Mouse (Mus musculus) neural tube, embryonic 11.5 days (tissue): ENCODE data around the gene Spsb3. TPM values are rescaled to one million over a fixed set of nuclear protein-coding genes. Genes with fewer than 3 reads are reported as not detected.

Experiments used
- ATAC-seq: fragments of 200-750 bp; cut with Nextera tagmentation; 2 replicates; pipeline ENCODE4 v1.8.0; 2017; ENCODE audit warnings: moderate number of reproducible peaks, mild to moderate bottlenecking, moderate TSS enrichment, moderate library complexity; ENCODE audit not compliant: insufficient read depth, low FRiP score, low TSS enrichment
- DNase-seq: peaks from one replicate; pipeline ENCODE4 v3.0.0-alpha.2; 2015; ENCODE audit warnings: low spot score
- H3K27ac ChIP-seq: fragments of 300-500 bp; sonication (generic); 2 replicates; pipeline ENCODE4 v1.5.1; 2014; ENCODE audit warnings: low read depth, mild to moderate bottlenecking, low read length
- H3K27me3 ChIP-seq: fragments of 300-500 bp; sonication (generic); 2 replicates; pipeline ENCODE4 v1.6.1; 2014; ENCODE audit warnings: mild to moderate bottlenecking, low read length, mixed read lengths; ENCODE audit not compliant: control insufficient read depth, insufficient read depth
- H3K36me3 ChIP-seq: fragments of 300-500 bp; sonication (generic); 2 replicates; pipeline ENCODE4 v1.6.1; 2014; ENCODE audit warnings: mild to moderate bottlenecking, low read length, moderate library complexity, mixed read lengths; ENCODE audit not compliant: control insufficient read depth, insufficient read depth
- H3K4me1 ChIP-seq: fragments of 300-500 bp; sonication (generic); 2 replicates; pipeline ENCODE4 v1.6.1; 2014; ENCODE audit warnings: low read length, mixed read lengths; ENCODE audit not compliant: control insufficient read depth, insufficient read depth
- H3K4me2 ChIP-seq: fragments of 300-500 bp; sonication (generic); 2 replicates; pipeline ENCODE4 v1.6.1; 2014; ENCODE audit warnings: low read depth, mild to moderate bottlenecking, moderate library complexity
- H3K4me3 ChIP-seq: fragments of 300-500 bp; sonication (generic); 2 replicates; pipeline ENCODE4 v1.5.1; 2014; ENCODE audit warnings: low read depth, low read length
- H3K9ac ChIP-seq: fragments of 300-500 bp; sonication (generic); 2 replicates; pipeline ENCODE4 v1.6.1; 2014; ENCODE audit warnings: mild to moderate bottlenecking, low read length
- H3K9me3 ChIP-seq: fragments of 300-500 bp; sonication (generic); 2 replicates; pipeline ENCODE4 v1.6.1; 2016; ENCODE audit warnings: low read length; ENCODE audit not compliant: control insufficient read depth
- WGBS: fragments of 180-500 bp; shearing (Covaris S2); extraction: QIAGEN DNeasy Blood & Tissue Kit; methylation state at CpG from one replicate; pipeline ENCODE4 v1.1.7; 2014; 5-methylcytosine and 5-hydroxymethylcytosine counted together
- polyA plus RNA-seq: library from polyadenylated mRNA; unstranded; fragments of >200 nt; fragmentation: Nextera tagmentation; extraction: Ambion mirVana; gene quantifications from 2 replicates; pipeline ENCODE4 v1.2.1, GENCODE M21; 2014

Spsb3 gene
- polyA plus RNA-seq, 1 experiment from 2014 or later = 49.6 TPM

GRCm38 (mm10) chr17:24850065-24850772 lies 36.2 kb upstream of the Spsb3 start, which contains the start of gene Fahd1:
TSS of gene Fahd1 (minus strand) at chr17:24850364.
- DNase-seq (peak; percentile 94), ATAC-seq (peak; percentile 100)
- Histone ChIP-seq H3K4me3 (peak within 1 kb of the TSS; percentile 64), H3K4me2 (peak within 1 kb of the TSS; percentile 81), H3K9me3 (no peaks in the 10 kb centered on the region), H3K27ac (peak within 1 kb of the TSS; percentile 83), H3K9ac (peak within 1 kb of the TSS; percentile 78), H3K36me3 (no peaks in the 10 kb centered on the region), H3K27me3 (no peaks in the 10 kb centered on the region), H3K4me1 (peaks cover 2% of the 10 kb centered on the region; the same call in 1 of the 2 replicates)
- WGBS = under 1% methylated on average over 58 of the region's 58 CpGs

DNA sequence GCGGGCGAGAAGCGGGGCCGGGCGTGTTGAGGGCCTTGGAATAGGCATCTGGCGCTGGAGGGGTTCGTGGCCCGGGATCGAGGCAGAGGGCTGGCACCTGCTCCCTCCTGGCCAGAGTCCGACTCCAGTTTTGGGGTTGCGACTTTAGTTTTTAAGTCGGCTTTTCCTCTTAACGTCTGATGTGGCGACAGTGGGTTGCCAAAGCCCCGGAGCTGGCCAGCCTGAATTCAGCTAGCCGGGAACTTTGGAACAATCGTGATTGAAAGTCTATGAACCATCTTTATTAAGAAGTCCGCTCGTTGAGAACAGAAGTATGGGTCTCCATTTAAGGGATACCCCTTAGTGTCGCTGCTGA lies 35.7 kb upstream of the Spsb3 start:
- no peak for ATAC-seq
- 2% methylated on average over 20 of the region's 20 CpGs for WGBS

DNA sequence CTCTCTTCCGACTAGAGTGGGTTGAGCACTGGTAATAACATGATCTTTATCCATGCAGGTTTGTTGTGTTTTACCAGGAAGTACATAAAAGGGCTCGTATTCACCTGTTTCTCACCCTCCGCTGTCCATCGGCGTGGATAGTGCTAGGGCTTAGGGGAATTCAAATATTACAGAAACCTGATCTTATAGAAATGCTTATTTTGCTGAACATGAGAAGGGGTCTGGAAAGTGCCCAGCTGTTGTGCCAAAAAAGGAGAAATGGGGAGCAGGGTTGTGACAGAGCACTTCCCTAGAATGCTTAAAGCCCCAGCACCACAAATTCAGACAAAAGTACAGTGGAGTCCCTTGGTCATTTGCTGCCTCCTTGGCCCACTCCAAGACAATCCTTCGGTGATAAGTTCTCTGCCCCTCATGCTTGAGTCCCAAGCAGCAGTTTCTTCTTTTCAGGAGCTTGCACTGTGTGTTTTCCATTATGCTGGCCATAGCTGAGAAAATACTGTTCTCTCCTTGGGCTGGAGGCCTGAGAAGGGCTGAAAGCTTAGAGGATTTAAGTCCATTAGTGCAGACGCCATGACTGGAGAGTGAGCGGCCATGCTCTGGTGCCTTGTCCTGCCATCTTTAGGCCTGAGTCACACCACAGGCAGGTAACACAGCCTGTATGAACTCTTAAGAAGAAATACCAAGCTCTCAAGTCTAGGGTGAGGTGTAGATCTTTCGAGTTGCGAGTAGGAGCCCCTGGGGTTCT lies 34.9 kb upstream of the Spsb3 start:
- H3K4me3 ChIP-seq = peak overlapping the region; percentile 64; the same call in 1 of the 2 replicates
- peaks cover 2% of the 10 kb centered on the region; the same call in 1 of the 2 replicates for H3K4me1 ChIP-seq
- no peaks in the 10 kb centered on the region for H3K27me3 ChIP-seq
- H3K9me3 ChIP-seq = no peaks in the 10 kb centered on the region
- WGBS = 87% methylated on average over 10 of the region's 10 CpGs
- peak overlapping the region; percentile 81 for H3K4me2 ChIP-seq
- DNase-seq (no peak), ATAC-seq (no peak)
- H3K27ac ChIP-seq = no peak overlapping the region
- H3K9ac ChIP-seq = no peak overlapping the region
- no peaks in the 10 kb centered on the region for H3K36me3 ChIP-seq

More for the DNA sequence above, 35.7 kb upstream of the Spsb3 start:
- peak overlapping the region; percentile 81 for H3K4me2 ChIP-seq
- peak overlapping the region; percentile 57 for H3K9ac ChIP-seq
- no peak for DNase-seq
- peak overlapping the region; percentile 40; the same call in 1 of the 2 replicates for H3K27ac ChIP-seq
- no peaks in the 10 kb centered on the region for H3K9me3 ChIP-seq
- H3K27me3 ChIP-seq = no peaks in the 10 kb centered on the region
- peak overlapping the region; percentile 64 for H3K4me3 ChIP-seq
- H3K36me3 ChIP-seq = no peaks in the 10 kb centered on the region
- peaks cover 2% of the 10 kb centered on the region; the same call in 1 of the 2 replicates for H3K4me1 ChIP-seq

DNA sequence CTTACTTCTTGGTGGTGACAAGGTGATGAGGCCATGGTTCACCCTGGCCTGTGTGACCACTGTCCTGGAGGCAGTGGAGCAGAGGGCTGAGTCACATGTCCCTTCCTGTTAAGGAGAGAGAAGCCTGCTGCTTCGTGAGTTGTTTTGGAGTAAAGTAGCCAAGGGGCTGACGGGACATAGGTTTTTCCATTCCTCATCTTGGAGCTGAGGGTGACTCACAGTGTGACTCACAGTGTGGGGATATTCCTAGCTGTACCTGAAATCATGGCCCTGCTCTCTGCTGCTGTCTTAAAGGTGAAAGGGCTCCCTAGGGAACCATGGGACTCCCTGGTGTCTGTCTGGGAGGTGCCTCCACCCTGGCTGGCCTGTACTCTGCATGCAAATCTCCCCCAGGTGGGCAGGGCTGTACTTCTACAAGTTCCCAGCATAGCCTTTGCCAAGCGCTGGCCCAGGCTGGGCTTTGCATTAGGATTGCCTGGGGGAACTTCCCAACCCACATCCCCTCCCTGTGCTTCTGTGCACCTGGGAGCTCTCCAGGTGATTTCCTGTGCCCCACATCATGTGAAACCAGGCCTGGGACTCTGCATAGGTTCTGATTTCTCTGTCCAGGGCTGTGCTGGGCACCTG lies 30.5 kb upstream of the Spsb3 start:
- Histone ChIP-seq H3K9me3 (no peaks in the 10 kb centered on the region), H3K27ac (no peak overlapping the region), H3K4me1 (no peaks in the 10 kb centered on the region), H3K4me2 (no peak overlapping the region), H3K36me3 (no peaks in the 10 kb centered on the region), H3K9ac (no peak overlapping the region), H3K27me3 (no peaks in the 10 kb centered on the region), H3K4me3 (no peak overlapping the region)
- no peak for DNase-seq
- no peak for ATAC-seq
- 89% methylated on average over 3 of the region's 3 CpGs for WGBS

GRCm38 (mm10) chr17:24856589-24856988 lies 29.9 kb upstream of the Spsb3 start:
- no peaks in the 10 kb centered on the region for H3K4me1 ChIP-seq
- WGBS = 91% methylated on average over 13 of the region's 13 CpGs
- H3K9ac ChIP-seq = no peak overlapping the region
- H3K27ac ChIP-seq = no peak overlapping the region
- H3K36me3 ChIP-seq = no peaks in the 10 kb centered on the region
- H3K9me3 ChIP-seq = no peaks in the 10 kb centered on the region
- no peak overlapping the region for H3K4me2 ChIP-seq
- H3K27me3 ChIP-seq = no peaks in the 10 kb centered on the region
- ATAC-seq = no peak
- DNase-seq = no peak
- no peak overlapping the region for H3K4me3 ChIP-seq

DNA sequence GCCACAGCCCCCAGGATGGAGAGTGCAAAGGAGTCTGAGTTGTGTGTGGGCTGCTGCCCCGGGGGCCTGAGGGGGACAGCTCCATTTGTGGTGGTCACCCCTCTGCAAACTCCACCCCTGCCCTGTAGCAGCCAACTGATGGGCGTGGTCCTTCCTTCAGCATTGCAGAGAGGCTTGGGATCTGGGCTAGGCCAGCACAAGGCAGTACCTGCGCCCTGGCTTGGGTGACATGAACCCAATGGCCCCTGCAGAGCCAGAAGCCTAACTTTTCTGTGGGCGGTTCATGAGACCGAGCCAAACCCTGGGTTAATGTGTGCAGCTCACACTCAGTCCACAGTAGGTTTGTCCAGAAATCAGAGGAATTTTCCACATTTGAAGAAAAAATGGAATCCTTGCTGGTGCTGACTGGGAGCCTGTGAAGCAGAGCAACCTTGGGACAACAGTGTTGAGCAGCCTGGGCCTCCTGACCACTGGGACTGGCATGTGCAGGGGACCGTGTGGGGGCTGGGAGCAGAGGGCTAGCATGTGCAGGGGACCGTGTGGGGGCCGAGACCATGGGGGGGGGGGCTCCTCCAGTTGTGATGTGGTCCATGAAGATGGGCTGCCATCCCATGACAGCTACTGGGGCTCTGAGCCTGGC lies 28.5 kb upstream of the Spsb3 start:
- Histone ChIP-seq H3K4me2 (no peak overlapping the region), H3K4me1 (no peaks in the 10 kb centered on the region), H3K27me3 (no peaks in the 10 kb centered on the region), H3K27ac (no peak overlapping the region), H3K9me3 (no peaks in the 10 kb centered on the region), H3K9ac (no peak overlapping the region), H3K36me3 (peaks cover 1% of the 10 kb centered on the region; the same call in 1 of the 2 replicates), H3K4me3 (no peak overlapping the region)
- 89% methylated on average over 8 of the region's 8 CpGs for WGBS
- no peak for DNase-seq
- ATAC-seq = no peak

DNA sequence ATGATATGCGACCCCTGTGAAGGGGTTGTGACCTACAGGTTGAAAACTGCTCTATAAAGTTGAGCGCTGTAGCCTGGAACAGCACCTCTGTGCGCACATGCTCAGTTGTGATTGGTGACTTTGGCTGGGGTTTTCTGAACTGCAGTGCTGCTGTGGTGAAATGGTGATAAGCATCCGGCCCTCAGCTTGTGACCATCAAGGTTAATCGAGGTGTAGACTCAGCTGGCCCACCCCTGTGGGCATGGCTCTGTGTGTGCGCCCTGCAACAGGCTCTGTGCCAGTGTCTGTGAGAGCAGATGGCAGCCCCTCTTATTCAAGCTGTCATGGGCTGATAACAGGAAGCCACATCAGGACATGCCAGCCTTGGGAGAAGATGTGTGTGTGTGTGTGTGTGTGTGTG lies 27.5 kb upstream of the Spsb3 start:
- no peak for DNase-seq
- no peaks in the 10 kb centered on the region for H3K27me3 ChIP-seq

GRCm38 (mm10) chr17:24860076-24860475 lies 26.4 kb upstream of the Spsb3 start:
- no peak for ATAC-seq
- Histone ChIP-seq H3K9me3 (no peaks in the 10 kb centered on the region), H3K4me1 (no peaks in the 10 kb centered on the region), H3K4me2 (no peak overlapping the region), H3K27ac (no peak overlapping the region), H3K27me3 (no peaks in the 10 kb centered on the region), H3K36me3 (peaks cover 2% of the 10 kb centered on the region; the same call in 1 of the 2 replicates), H3K4me3 (no peak overlapping the region), H3K9ac (no peak overlapping the region)
- 90% methylated on average over 8 of the region's 8 CpGs for WGBS
- DNase-seq = no peak

More for the DNA sequence above, 27.5 kb upstream of the Spsb3 start:
- whole genome bisulfite sequencing = 91% methylated on average over 6 of the region's 6 CpGs
- Histone ChIP-seq H3K4me2 (no peak overlapping the region), H3K36me3 (peaks cover 2% of the 10 kb centered on the region; the same call in 1 of the 2 replicates), H3K4me1 (no peaks in the 10 kb centered on the region), H3K4me3 (no peak overlapping the region), H3K27ac (no peak overlapping the region), H3K9me3 (no peaks in the 10 kb centered on the region), H3K9ac (no peak overlapping the region)
- ATAC-seq = no peak
